Mouse (Mus musculus) hindbrain, postnatal 0 days (tissue): ENCODE results near the gene Sema3d. TPM values are rescaled to one million over a fixed set of nuclear protein-coding genes. Genes with fewer than 3 reads are reported as not detected.

Experiments
- ATAC-seq: fragments of 200-750 bp; cut with Nextera tagmentation; 2 replicates; pipeline ENCODE4 v1.8.0; 2017; ENCODE audit warnings: mild to moderate bottlenecking, moderate TSS enrichment, moderate library complexity
- DNase-seq: peaks from one replicate; pipeline ENCODE4 v3.0.0-alpha.2; 2015; ENCODE audit warnings: low spot score
- H3K27ac ChIP-seq: fragments of 300-500 bp; sonication (generic); 2 replicates; pipeline ENCODE4 v1.5.1; 2014; ENCODE audit warnings: mild to moderate bottlenecking
- H3K27me3 ChIP-seq: fragments of 300-500 bp; sonication (generic); 2 replicates; pipeline ENCODE4 v1.6.1; 2014; ENCODE audit warnings: low read length, mixed read lengths; ENCODE audit not compliant: insufficient read depth
- H3K36me3 ChIP-seq: fragments of 300-500 bp; sonication (generic); 2 replicates; pipeline ENCODE4 v1.6.1; 2014; ENCODE audit warnings: low read length, mixed read lengths; ENCODE audit not compliant: insufficient read depth
- H3K4me1 ChIP-seq: fragments of 300-500 bp; sonication (generic); 2 replicates; pipeline ENCODE4 v1.6.1; 2014; ENCODE audit warnings: antibody characterized with exemption, low read length, mixed read lengths; ENCODE audit not compliant: insufficient read depth
- H3K4me2 ChIP-seq: fragments of 300-500 bp; sonication (generic); 2 replicates; pipeline ENCODE4 v1.6.1; 2014; ENCODE audit warnings: low read depth, mild to moderate bottlenecking, low read length, moderate library complexity, mixed read lengths
- H3K4me3 ChIP-seq: fragments of 300-500 bp; sonication (generic); 2 replicates; pipeline ENCODE4 v1.5.1; 2014; ENCODE audit warnings: low read length
- H3K9ac ChIP-seq: fragments of 300-500 bp; sonication (generic); replicated peaks from 2 replicates; pipeline ENCODE4 v1.6.1; 2014; ENCODE audit warnings: mild to moderate bottlenecking, low read length, moderate library complexity, mixed read lengths
- H3K9me3 ChIP-seq: fragments of 300-500 bp; sonication (generic); 2 replicates; pipeline ENCODE4 v1.6.1; 2016; ENCODE audit warnings: low read length, mixed read lengths
- CTCF ChIP-seq: IDR thresholded peaks from 2 replicates; pipeline ENCODE4 v1.5.1; 2016; ENCODE audit warnings: antibody characterized with exemption, control low read depth, low read depth
- WGBS: fragments of 180-500 bp; shearing (Covaris S2); extraction: QIAGEN DNeasy Blood & Tissue Kit; methylation state at CpG from one replicate; pipeline ENCODE4 v1.1.7; 2014; 5-methylcytosine and 5-hydroxymethylcytosine counted together
- polyA plus RNA-seq: library from polyadenylated mRNA; unstranded; fragments of >200 nt; fragmentation: Nextera tagmentation; extraction: Ambion mirVana; gene quantifications from 2 replicates; pipeline ENCODE4 v1.2.1, GENCODE M21; 2015
- total RNA-seq: library from RNA; depleted of rRNA; stranded (reverse); fragments of >200 nt; gene quantifications from 2 replicates; pipeline ENCODE4 v1.2.3, GENCODE M21; 2014

Gene Sema3d
- total and polyA plus RNA-seq, 2 experiments from 2014 or later, result 2.7 to 3.3 TPM

DNA sequence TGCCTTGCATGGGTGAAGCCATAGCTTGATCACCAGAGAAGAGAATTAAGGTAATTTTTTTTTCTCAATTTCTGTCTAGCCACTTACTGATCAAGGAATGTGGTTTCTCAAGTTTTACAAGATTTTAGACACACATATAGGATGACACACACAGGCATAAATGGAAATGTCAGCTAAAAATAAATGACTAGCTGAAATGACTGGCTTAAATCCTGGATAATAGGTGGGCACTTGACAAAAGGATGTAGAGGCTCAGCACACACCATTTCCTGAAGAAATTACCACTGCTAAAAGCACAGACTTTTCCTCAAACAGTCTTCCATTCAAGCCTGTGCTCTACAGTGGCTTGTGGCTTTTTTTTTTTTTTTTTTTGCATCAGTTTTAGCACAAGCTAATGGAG lies 21.0 kb downstream of the Sema3d start:
- no peak for TF ChIP-seq CTCF
- H3K9ac ChIP-seq, result no peak overlapping the region
- no peaks in the 10 kb centered on the region for H3K27me3 ChIP-seq
- ATAC-seq, result no peak
- no peaks in the 10 kb centered on the region for H3K9me3 ChIP-seq
- H3K36me3 ChIP-seq, result no peaks in the 10 kb centered on the region
- H3K4me3 ChIP-seq, result no peak overlapping the region
- DNase-seq, result no peak
- no peaks in the 10 kb centered on the region for H3K4me1 ChIP-seq
- H3K27ac ChIP-seq, result no peak overlapping the region
- no peak overlapping the region for H3K4me2 ChIP-seq

DNA sequence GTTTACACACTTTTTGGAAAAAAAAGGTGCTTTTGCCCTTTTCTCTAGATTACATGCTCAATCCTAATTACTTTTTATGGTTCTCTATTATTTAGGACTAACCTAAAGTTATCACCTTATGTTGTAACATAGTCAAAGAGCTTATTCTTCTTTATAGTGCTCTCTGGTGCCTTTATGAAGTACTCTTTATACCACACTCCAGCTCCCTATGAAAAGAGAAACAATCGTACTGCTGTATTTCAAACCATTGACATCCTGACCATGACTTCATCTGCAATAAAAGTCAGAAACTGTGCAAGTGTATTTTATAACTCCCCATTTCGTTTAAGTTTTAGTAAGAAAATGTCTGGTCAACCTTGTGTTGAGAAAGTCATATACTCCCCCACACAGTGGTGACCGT lies 29.4 kb downstream of the Sema3d start:
- no peak for ATAC-seq
- H3K36me3 ChIP-seq, result no peaks in the 10 kb centered on the region
- no peak overlapping the region for H3K27ac ChIP-seq
- no peak overlapping the region for H3K9ac ChIP-seq
- H3K4me3 ChIP-seq, result no peak overlapping the region
- H3K9me3 ChIP-seq, result no peaks in the 10 kb centered on the region
- WGBS, result 78% methylated on average over 3 of the region's 3 CpGs
- H3K4me1 ChIP-seq, result no peaks in the 10 kb centered on the region
- no peak for DNase-seq
- no peak for TF ChIP-seq CTCF
- no peak overlapping the region for H3K4me2 ChIP-seq
- no peaks in the 10 kb centered on the region for H3K27me3 ChIP-seq

DNA sequence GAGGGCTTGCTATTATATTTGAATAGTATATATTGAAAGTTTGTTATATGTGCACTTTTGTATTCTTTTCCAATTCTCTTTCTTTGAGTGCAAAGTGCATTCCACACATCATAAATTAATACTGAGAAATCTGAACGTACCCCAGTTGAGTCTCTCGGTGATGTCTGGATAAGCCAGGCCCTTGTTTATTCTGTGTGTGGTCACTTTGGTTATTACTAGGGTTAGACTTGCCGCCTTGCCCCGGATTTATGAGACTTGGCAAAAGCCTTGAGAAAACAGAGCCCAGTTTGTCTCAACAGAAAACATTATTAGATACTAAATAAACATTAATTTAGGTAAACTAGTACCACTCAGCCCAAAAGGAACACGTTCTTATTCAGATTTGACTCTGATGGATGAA lies 40.1 kb downstream of the Sema3d start:
- ATAC-seq (no peak), DNase-seq (no peak)
- Histone ChIP-seq H3K36me3 (no peaks in the 10 kb centered on the region), H3K4me2 (no peak overlapping the region), H3K27me3 (no peaks in the 10 kb centered on the region), H3K27ac (no peak overlapping the region), H3K4me3 (no peak overlapping the region), H3K9ac (no peak overlapping the region), H3K9me3 (no peaks in the 10 kb centered on the region), H3K4me1 (no peaks in the 10 kb centered on the region)
- no peak for TF ChIP-seq CTCF
- WGBS, result 82% methylated on average over 5 of the region's 5 CpGs

DNA sequence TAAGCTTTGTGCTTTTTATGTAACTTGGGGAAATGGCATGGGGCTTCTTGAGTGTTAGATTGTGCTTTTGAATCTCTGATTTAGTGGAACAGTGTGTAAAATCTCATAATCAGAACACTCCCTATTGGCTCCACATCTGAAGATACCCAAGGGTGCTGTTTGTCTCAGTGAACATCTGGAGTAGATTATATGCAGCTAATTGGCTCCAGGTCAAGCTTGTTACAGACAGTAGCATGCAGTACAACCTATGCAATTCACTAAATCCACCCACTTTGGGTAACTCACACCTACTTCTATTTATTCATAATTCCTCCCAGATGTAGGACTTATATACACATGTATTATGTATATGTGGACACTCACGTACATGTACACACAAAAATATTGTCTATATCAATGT lies 58.6 kb downstream of the Sema3d start:
- WGBS, result 78% methylated on average over 1 of the region's 1 CpGs
- 0 out of 2 replicates have a peak, but pooled peaks cover 4% of the 10 kb centered on the region for H3K9me3 ChIP-seq
- TF ChIP-seq CTCF, result no peak
- no peaks in the 10 kb centered on the region for H3K36me3 ChIP-seq
- H3K4me2 ChIP-seq, result no peak overlapping the region
- H3K4me3 ChIP-seq, result no peak overlapping the region
- DNase-seq (peak; percentile 3), ATAC-seq (no peak)
- no peak overlapping the region for H3K9ac ChIP-seq
- H3K27me3 ChIP-seq, result no peaks in the 10 kb centered on the region
- H3K4me1 ChIP-seq, result no peaks in the 10 kb centered on the region
- H3K27ac ChIP-seq, result no peak overlapping the region

DNA sequence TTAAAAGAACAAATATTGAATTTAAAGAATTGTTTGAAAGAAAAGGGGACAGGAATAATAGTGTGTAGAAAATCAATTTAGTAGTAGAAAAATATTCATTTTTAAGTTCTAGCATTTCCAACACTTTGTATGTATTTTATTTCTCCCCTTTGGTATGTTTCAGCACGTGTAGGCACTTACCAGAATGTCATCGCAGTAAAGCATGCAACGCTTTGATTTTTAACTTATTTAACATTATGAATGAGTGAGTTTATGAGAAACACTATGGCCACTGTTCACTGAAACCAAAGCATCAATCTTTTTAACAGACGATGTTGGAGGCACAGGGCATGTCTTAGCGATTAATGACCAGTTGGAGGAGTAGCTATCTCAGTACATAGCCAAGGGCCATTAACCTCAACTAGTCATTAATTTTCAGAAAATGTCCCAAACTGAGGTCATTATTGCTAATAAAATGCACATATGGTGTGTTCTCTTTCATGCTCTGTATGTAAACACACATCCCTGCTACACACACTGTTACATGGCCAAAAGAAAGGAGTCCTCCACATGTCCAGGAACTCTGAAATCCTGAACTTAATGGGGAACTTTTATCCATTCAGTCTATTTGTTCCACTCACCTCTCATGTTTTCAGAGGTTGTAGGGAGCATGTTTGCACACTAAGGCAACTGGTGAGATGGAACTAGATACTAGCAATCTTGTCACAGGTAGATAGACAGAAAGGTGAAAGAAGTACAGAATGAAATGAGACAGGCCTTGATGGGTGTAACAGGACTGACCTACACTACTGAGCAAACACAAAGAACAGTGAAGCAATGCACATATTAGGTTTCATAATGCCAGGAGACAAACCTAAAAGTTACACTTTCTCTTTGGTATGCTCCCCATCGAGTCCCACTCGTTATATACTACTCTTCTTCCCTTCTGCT lies 59.3 kb downstream of the Sema3d start:
- ATAC-seq, result no peak
- Histone ChIP-seq H3K9ac (no peak overlapping the region), H3K4me2 (no peak overlapping the region), H3K4me1 (no peaks in the 10 kb centered on the region), H3K36me3 (no peaks in the 10 kb centered on the region), H3K9me3 (0 out of 2 replicates have a peak, but pooled peaks cover 4% of the 10 kb centered on the region), H3K27me3 (no peaks in the 10 kb centered on the region), H3K27ac (no peak overlapping the region), H3K4me3 (no peak overlapping the region)
- no peak for TF ChIP-seq CTCF
- WGBS, result 81% methylated on average over 7 of the region's 7 CpGs
- DNase-seq, result no peak

DNA sequence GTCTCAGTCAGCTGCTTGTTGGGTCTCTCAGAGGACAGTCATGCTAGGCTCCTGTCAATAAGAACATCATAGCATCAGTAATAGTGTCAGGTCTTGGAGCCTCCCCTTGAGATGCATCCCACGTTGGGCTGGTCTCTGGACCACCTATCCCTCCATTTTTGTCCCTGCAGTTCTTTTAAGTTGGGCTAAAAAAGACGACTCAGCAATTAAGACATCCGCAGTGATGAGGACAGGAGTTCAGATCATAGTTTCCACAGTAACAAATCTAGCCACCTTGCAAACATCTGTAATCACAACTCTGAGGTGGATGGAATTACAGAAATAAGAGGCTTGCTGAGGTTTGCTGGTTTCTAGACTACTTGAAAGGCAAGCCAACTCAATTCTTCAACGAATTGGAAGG lies 67.9 kb downstream of the Sema3d start:
- Histone ChIP-seq H3K36me3 (no peaks in the 10 kb centered on the region), H3K27me3 (no peaks in the 10 kb centered on the region), H3K27ac (no peak overlapping the region), H3K4me2 (no peak overlapping the region), H3K4me1 (no peaks in the 10 kb centered on the region), H3K9ac (no peak overlapping the region), H3K4me3 (no peak overlapping the region), H3K9me3 (no peaks in the 10 kb centered on the region)
- DNase-seq (no peak), ATAC-seq (no peak)
- WGBS, result 84% methylated on average over 4 of the region's 4 CpGs
- no peak for TF ChIP-seq CTCF

DNA sequence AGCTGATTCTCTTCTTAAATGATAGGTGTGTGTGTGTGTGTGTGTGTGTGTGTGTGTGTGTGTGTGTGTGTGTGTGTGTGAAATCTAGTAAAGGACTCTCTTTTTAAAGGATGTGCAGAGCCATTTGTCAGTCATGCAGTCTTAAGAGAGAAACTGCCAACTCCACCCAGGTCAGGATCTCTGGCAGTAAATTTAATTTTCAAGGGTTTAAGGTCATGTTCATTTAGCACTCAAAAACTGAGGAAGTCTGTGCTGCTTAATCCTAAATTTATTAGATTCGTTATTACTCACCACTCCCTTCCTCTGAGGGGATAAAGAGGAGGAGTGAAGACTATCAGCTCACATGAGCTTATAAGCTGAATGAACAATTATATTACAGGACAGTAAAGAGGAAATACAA lies 71.8 kb downstream of the Sema3d start:
- H3K4me2 ChIP-seq, result no peak overlapping the region
- ATAC-seq (no peak), DNase-seq (no peak)
- no peak overlapping the region for H3K9ac ChIP-seq
- H3K4me3 ChIP-seq, result no peak overlapping the region
- no peak overlapping the region for H3K27ac ChIP-seq
- H3K9me3 ChIP-seq, result no peaks in the 10 kb centered on the region
- WGBS, result 69% methylated on average over 1 of the region's 1 CpGs
- H3K27me3 ChIP-seq, result no peaks in the 10 kb centered on the region
- TF ChIP-seq CTCF, result no peak
- no peaks in the 10 kb centered on the region for H3K36me3 ChIP-seq
- H3K4me1 ChIP-seq, result no peaks in the 10 kb centered on the region
